Mouse (Mus musculus): ENCODE results near the gene Ttc30b.
A peak's percentile ranks its signal among the peaks of the same experiment; 100 is the strongest.
"Not testable (repeated sequence)": the region's sequence is repeated elsewhere in the genome, so short reads cannot be mapped to it uniquely, and the experiment has no call there.

Ttc30b gene

DNA sequence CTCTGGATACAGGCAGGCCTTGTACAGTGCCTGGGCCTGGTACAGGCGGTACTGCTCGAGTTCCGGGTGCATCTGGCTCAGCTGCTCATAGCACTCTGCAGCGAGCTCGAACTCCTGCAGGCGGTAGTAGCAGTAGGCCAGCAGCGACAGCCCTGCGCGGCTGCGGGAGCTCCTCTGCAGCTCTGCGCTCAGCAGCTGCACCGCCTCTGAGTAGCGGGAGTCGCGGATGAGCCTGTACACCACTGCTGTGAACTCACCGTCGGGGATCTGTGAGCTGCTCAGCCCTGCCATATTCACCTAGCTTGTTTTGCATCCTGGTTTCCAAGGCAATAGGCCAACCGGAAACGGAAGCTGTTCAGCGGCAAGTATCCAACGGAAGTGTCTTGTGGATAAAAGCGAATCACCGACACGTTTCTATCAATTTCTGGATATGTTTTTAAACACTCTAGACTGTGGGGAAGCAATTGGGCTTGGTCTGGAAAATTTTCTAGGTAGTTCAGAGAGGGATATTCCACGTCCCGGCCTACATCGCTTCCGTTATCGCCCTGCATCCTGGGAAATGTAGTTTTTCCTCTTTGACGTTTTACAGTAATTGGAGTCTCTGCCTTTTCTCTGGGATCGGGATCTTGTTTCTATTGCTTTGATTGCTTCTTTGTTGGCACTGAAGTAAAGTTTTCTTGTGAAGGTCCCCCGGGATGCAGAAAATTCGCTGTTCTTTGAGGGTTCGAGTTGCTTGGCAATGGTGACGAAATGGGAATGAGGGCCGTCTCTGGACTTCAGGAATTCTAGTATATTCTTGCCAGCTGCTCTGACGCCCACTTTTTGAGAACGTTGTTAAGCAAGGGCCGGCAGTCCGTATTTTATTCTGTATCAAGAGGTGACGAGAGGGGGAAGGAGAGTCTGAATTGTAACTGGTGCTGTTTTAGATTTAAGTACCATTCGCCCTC lies at the start of gene Ttc30b:
TSS of gene Ttc30b (minus strand) at position 469 of the 947 bp plus-strand sequence.
- peak; percentile 84 for DNase-seq (ENCODE audit: low spot score)

GRCm38 (mm10) chr2:75987739-75988138 lies 49.4 kb upstream of the Ttc30b start:
- no peak for DNase-seq (ENCODE audit: low spot score)

DNA sequence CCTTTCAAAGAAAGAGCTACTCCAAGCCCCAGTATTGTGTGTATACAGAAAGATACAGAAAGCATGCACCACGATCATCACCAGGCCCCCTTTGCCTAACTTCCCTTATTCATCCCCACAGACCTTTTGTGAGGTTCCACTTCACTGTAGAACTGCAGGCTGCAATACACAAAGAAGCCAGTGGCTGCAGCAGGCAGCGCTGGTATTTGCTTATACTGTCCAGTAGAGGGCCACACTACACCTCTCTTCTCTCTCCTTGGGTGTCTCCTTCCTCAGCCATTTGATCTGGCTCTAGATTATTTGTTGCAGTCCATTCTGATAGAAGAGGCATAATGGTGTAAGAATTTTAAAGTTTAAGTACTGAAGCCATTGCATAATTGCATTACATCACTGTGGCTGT lies 46.7 kb upstream of the Ttc30b start:
- DNase-seq (ENCODE audit: low spot score), result peak; percentile 56

GRCm38 (mm10) chr2:75983847-75984246 lies 45.5 kb upstream of the Ttc30b start:
- DNase-seq (ENCODE audit: low spot score), result no peak

GRCm38 (mm10) chr2:75983091-75983490 lies 44.7 kb upstream of the Ttc30b start:
- no peak for DNase-seq (ENCODE audit: low spot score)

GRCm38 (mm10) chr2:75982626-75983025 lies 44.2 kb upstream of the Ttc30b start:
- no peak for DNase-seq (ENCODE audit: low spot score)

- DNase-seq (ENCODE audit: low spot score), result peak; percentile 89
These were observed 43.2 kb upstream of the Ttc30b start, which contains the start of gene Ttc30a1 for GRCm38 (mm10) chr2:75981440-75982081. Gene Ttc30a1, minus strand, starts transcription at chr2:75981967.

GRCm38 (mm10) chr2:75980933-75981439 lies 42.6 kb upstream of the Ttc30b start:
- not testable (repeated sequence) for DNase-seq (ENCODE audit: low spot score)

DNA sequence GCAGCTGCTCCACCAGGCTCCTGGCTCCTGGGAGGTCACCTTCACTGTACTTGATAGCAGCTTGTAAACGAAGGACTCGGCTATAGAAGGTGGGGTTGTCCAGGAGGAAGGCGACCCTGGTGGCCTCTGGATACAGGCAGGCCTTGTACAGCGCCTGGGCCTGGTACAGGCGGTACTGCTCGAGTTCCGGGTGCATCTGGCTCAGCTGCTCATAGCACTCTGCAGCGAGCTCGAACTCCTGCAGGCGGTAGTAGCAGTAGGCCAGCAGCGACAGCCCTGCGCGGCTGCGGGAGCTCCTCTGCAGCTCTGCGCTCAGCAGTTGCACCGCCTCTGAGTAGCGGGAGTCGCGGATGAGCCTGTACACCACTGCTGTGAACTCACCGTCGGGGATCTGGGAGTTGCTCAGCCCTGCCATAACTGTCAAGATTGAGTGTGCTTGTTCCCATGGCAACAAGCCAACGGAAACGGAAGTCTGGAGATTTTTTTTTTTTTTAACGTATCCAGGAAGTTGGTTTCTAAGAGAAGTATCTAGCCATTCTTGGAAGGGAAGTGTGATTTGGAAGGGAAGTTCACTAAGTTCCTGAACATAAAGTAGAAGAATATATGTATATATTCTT lies 39.5 kb upstream of the Ttc30b start, which contains the start of gene Ttc30a2:
TSS of gene Ttc30a2 (minus strand) at position 419 of the 617 bp plus-strand sequence.
- not testable (repeated sequence) for DNase-seq (ENCODE audit: low spot score)

- not testable (repeated sequence) for DNase-seq (ENCODE audit: low spot score)
These were observed 37.7 kb upstream of the Ttc30b start for GRCm38 (mm10) chr2:75976070-75976469.

DNA sequence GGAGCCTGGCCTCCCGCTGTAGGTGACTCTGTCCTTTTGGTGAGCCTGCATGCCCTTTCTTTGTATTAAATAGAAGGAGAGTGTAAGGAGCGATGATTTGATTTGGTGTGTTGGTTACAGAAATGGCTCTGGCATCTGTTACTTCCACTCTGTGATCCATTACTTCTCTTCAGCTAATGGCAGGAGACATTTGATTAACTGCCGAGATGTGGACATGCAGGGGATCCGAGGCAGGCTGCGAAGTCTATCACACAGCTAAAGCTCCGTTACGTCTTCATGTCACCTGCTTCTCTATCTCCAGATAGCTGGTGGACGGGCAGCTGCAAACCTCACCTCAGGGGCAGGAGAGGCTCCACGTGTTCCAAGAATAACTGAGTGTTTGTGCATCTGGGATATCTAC lies 35.7 kb upstream of the Ttc30b start:
- no peak for DNase-seq (ENCODE audit: low spot score)

GRCm38 (mm10) chr2:75964972-75965371 lies 26.6 kb upstream of the Ttc30b start:
- DNase-seq (ENCODE audit: low spot score), result no peak

- peak; percentile 50 for DNase-seq (ENCODE audit: low spot score)
These were observed 26.1 kb upstream of the Ttc30b start for GRCm38 (mm10) chr2:75964512-75964911.

DNA sequence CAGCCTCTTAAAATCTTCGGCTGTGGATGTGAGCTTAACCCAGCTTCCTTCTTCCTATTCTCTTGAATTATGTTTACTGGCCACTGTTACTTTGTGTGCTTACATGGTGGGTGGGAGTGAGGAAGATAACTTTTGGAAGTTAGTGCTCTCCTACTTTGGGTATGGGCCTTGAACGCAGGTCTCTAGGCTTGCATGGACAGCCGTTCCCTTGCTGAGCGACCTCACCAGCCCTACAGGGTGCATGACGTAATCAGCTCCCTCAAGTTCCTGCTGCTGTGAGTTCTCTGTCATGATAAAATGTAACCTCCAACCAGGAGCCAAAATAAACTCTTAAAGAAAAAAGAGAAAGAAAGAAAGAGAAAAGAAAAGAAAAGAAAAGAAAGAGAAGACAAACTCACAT lies 25.7 kb upstream of the Ttc30b start:
- DNase-seq (ENCODE audit: low spot score), result no peak

GRCm38 (mm10) chr2:75963211-75963840 lies 24.9 kb upstream of the Ttc30b start:
- peak; percentile 63 for DNase-seq (ENCODE audit: low spot score)

- peak; percentile 71 for DNase-seq (ENCODE audit: low spot score)
These were observed 22.3 kb upstream of the Ttc30b start for GRCm38 (mm10) chr2:75960366-75961330.

DNA sequence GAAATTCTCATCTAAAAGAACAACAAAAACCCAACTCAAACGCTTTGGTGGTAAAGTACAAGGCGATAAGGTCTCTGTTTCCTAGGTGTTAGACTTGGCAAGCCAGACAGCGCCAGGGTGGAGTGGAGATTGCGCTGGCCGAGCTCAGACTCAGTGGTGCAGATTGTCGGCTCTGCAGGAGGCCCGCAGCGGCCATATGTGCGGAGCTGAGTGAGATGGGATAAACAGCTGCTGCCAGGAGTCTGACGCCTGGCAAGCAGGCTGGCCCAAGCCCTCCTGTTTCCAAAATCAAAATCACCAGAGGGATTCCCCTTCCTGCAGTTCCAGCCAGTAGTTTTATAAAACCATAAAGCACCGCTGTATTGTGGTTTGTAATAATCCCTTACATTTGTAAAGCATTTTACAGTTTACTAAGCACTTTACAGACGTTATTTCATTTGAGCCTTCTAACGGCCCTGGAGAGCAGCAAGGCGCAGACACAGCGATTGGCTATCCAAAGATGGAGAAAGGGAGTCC lies 21.5 kb upstream of the Ttc30b start:
- peak; percentile 22 for DNase-seq (ENCODE audit: low spot score)

- DNase-seq (ENCODE audit: low spot score), result no peak
These were observed 20.9 kb upstream of the Ttc30b start for GRCm38 (mm10) chr2:75959183-75959849.

DNA sequence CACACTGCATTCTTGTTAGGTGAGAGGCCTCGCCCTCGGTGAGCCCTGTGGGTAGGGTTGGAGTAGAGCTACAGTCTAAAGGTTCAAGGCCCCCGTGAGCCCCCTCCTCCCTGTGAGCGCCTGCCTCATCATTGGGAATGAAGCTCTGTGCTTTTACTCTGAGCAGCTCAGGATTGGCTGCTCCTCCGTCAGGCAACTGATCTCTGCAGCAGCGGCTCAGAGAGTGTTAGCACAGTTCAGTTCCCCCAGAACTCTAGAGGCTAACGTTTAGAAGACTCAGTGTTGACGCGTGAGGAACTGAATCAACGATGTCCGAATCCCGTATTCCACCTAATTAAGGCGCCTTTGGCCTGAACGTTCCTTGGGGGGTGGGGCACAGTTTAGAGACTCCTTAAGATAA lies 17.3 kb upstream of the Ttc30b start:
- no peak for DNase-seq (ENCODE audit: low spot score)

DNA sequence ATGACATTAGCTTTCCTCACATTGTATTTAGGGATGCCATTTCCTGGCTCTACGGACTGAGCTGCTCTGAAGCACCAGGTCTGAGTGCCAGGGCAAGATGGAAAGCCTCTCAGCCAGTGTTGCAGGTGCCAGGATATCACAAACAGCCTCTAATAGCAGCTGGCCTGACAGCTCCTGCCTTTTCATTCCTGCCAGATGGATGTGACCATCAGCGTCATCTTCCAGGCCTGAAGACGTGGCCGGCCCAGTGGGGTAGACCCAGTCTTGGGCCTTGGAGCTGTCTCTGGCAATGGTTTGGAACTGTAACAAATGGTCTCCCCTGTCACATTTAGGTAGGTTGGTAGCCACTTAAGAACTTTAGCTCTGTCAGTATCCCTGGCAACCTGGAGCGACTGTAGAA lies 14.9 kb upstream of the Ttc30b start:
- DNase-seq (ENCODE audit: low spot score), result no peak

Data from yolk sac, embryonic 10.5 days (tissue).